Mouse (Mus musculus): ENCODE results near the gene Smim20. TPM values are rescaled to one million over a fixed set of nuclear protein-coding genes. Genes with fewer than 3 reads are reported as not detected.

The Smim20 gene
- polyA plus RNA-seq, 1 experiment from 2014 or later: 82.0 TPM

GRCm38 (mm10) chr5:53241109-53241508, 25.8 kb upstream of the Smim20 start:
- H3K27ac ChIP-seq: no peak overlapping the region
- H3K9me3 ChIP-seq (ENCODE audit: control insufficient read depth, low read length): no peaks in the 10 kb centered on the region
- H3K36me3 ChIP-seq (replicated peaks; ENCODE audit: control insufficient read depth, insufficient read depth): no peaks in the 10 kb centered on the region
- peaks cover 15% of the 10 kb centered on the region for H3K4me1 ChIP-seq (replicated peaks; ENCODE audit: control insufficient read depth, insufficient read depth, low read length)
- no peak overlapping the region for H3K4me3 ChIP-seq (replicated peaks; ENCODE audit: low read length)
- WGBS: 49% methylated on average over 2 of the region's 2 CpGs
- no peak for ATAC-seq (ENCODE audit: low FRiP score)
- no peaks in the 10 kb centered on the region for H3K27me3 ChIP-seq (ENCODE audit: control insufficient read depth, insufficient read depth, low read length)
- no peak overlapping the region for H3K4me2 ChIP-seq (replicated peaks)
- no peak for DNase-seq (ENCODE audit: low spot score)
- H3K9ac ChIP-seq: no peak overlapping the region

GRCm38 (mm10) chr5:53241963-53242362, 24.9 kb upstream of the Smim20 start:
- ATAC-seq (ENCODE audit: low FRiP score): no peak
- 56% methylated on average over 5 of the region's 5 CpGs for WGBS

GRCm38 (mm10) chr5:53242865-53243499, 23.9 kb upstream of the Smim20 start:
- Histone ChIP-seq H3K9me3 (ENCODE audit: control insufficient read depth, low read length) (no peaks in the 10 kb centered on the region), H3K27ac (no peak overlapping the region), H3K4me1 (replicated peaks; ENCODE audit: control insufficient read depth, insufficient read depth, low read length) (peaks cover 15% of the 10 kb centered on the region), H3K27me3 (ENCODE audit: control insufficient read depth, insufficient read depth, low read length) (no peaks in the 10 kb centered on the region), H3K9ac (no peak overlapping the region), H3K4me3 (replicated peaks; ENCODE audit: low read length) (no peak overlapping the region), H3K36me3 (replicated peaks; ENCODE audit: control insufficient read depth, insufficient read depth) (no peaks in the 10 kb centered on the region), H3K4me2 (replicated peaks) (no peak overlapping the region)
- WGBS: 87% methylated on average over 7 of the region's 7 CpGs
- ATAC-seq (ENCODE audit: low FRiP score) (no peak), DNase-seq (ENCODE audit: low spot score) (no peak)

More at GRCm38 (mm10) chr5:53241963-53242362, 24.9 kb upstream of the Smim20 start:
- Histone ChIP-seq H3K9me3 (ENCODE audit: control insufficient read depth, low read length) (no peaks in the 10 kb centered on the region), H3K9ac (no peak overlapping the region), H3K27me3 (ENCODE audit: control insufficient read depth, insufficient read depth, low read length) (no peaks in the 10 kb centered on the region), H3K4me3 (replicated peaks; ENCODE audit: low read length) (no peak overlapping the region), H3K4me1 (replicated peaks; ENCODE audit: control insufficient read depth, insufficient read depth, low read length) (peaks cover 15% of the 10 kb centered on the region), H3K27ac (no peak overlapping the region), H3K4me2 (replicated peaks) (no peak overlapping the region), H3K36me3 (replicated peaks; ENCODE audit: control insufficient read depth, insufficient read depth) (no peaks in the 10 kb centered on the region)
- DNase-seq (ENCODE audit: low spot score): no peak

GRCm38 (mm10) chr5:53243933-53244332, 22.9 kb upstream of the Smim20 start:
- Histone ChIP-seq H3K4me2 (replicated peaks) (no peak overlapping the region), H3K4me1 (replicated peaks; ENCODE audit: control insufficient read depth, insufficient read depth, low read length) (peaks cover 15% of the 10 kb centered on the region), H3K27ac (no peak overlapping the region), H3K9me3 (ENCODE audit: control insufficient read depth, low read length) (no peaks in the 10 kb centered on the region), H3K36me3 (replicated peaks; ENCODE audit: control insufficient read depth, insufficient read depth) (no peaks in the 10 kb centered on the region), H3K9ac (no peak overlapping the region), H3K27me3 (ENCODE audit: control insufficient read depth, insufficient read depth, low read length) (no peaks in the 10 kb centered on the region), H3K4me3 (replicated peaks; ENCODE audit: low read length) (no peak overlapping the region)
- DNase-seq (ENCODE audit: low spot score): no peak
- WGBS: 66% methylated on average over 10 of the region's 10 CpGs
- ATAC-seq (ENCODE audit: low FRiP score): no peak

GRCm38 (mm10) chr5:53248499-53248898, 18.4 kb upstream of the Smim20 start:
- WGBS: 20% methylated on average over 11 of the region's 11 CpGs
- Histone ChIP-seq H3K4me2 (replicated peaks) (no peak overlapping the region), H3K4me3 (replicated peaks; ENCODE audit: low read length) (no peak overlapping the region), H3K36me3 (replicated peaks; ENCODE audit: control insufficient read depth, insufficient read depth) (no peaks in the 10 kb centered on the region), H3K9ac (no peak overlapping the region), H3K27ac (no peak overlapping the region), H3K4me1 (replicated peaks; ENCODE audit: control insufficient read depth, insufficient read depth, low read length) (no peaks in the 10 kb centered on the region), H3K27me3 (ENCODE audit: control insufficient read depth, insufficient read depth, low read length) (no peaks in the 10 kb centered on the region; the same call in 1 of the 2 replicates), H3K9me3 (ENCODE audit: control insufficient read depth, low read length) (no peaks in the 10 kb centered on the region)
- ATAC-seq (ENCODE audit: low FRiP score): peak; percentile 44; the same call in 1 of the 2 replicates
- no peak for DNase-seq (ENCODE audit: low spot score)

- DNase-seq (ENCODE audit: low spot score) (no peak), ATAC-seq (ENCODE audit: low FRiP score) (peak; percentile 63; the same call in 1 of the 2 replicates)
Observed at GRCm38 (mm10) chr5:53249431-53250061, 17.3 kb upstream of the Smim20 start.

GRCm38 (mm10) chr5:53254154-53254553, 12.7 kb upstream of the Smim20 start:
- H3K27ac ChIP-seq: no peak overlapping the region
- WGBS: 82% methylated on average over 5 of the region's 5 CpGs
- H3K27me3 ChIP-seq (ENCODE audit: control insufficient read depth, insufficient read depth, low read length): peaks cover 8% of the 10 kb centered on the region; the same call in 1 of the 2 replicates
- no peak overlapping the region for H3K9ac ChIP-seq
- ATAC-seq (ENCODE audit: low FRiP score) (no peak), DNase-seq (ENCODE audit: low spot score) (no peak)
- no peaks in the 10 kb centered on the region for H3K36me3 ChIP-seq (replicated peaks; ENCODE audit: control insufficient read depth, insufficient read depth)
- no peaks in the 10 kb centered on the region for H3K9me3 ChIP-seq (ENCODE audit: control insufficient read depth, low read length)
- H3K4me1 ChIP-seq (replicated peaks; ENCODE audit: control insufficient read depth, insufficient read depth, low read length): peaks cover 8% of the 10 kb centered on the region
- no peak overlapping the region for H3K4me3 ChIP-seq (replicated peaks; ENCODE audit: low read length)
- H3K4me2 ChIP-seq (replicated peaks): no peak overlapping the region

More at GRCm38 (mm10) chr5:53249431-53250061, 17.3 kb upstream of the Smim20 start:
- Histone ChIP-seq H3K36me3 (replicated peaks; ENCODE audit: control insufficient read depth, insufficient read depth) (no peaks in the 10 kb centered on the region), H3K9ac (no peak overlapping the region), H3K27ac (no peak overlapping the region), H3K4me2 (replicated peaks) (no peak overlapping the region), H3K4me3 (replicated peaks; ENCODE audit: low read length) (no peak overlapping the region), H3K27me3 (ENCODE audit: control insufficient read depth, insufficient read depth, low read length) (no peaks in the 10 kb centered on the region; the same call in 1 of the 2 replicates), H3K9me3 (ENCODE audit: control insufficient read depth, low read length) (no peaks in the 10 kb centered on the region), H3K4me1 (replicated peaks; ENCODE audit: control insufficient read depth, insufficient read depth, low read length) (no peaks in the 10 kb centered on the region)
- WGBS: 56% methylated on average over 4 of the region's 4 CpGs

GRCm38 (mm10) chr5:53254821-53255220, 12.1 kb upstream of the Smim20 start:
- DNase-seq (ENCODE audit: low spot score): no peak
- WGBS: 76% methylated on average over 3 of the region's 3 CpGs
- Histone ChIP-seq H3K36me3 (replicated peaks; ENCODE audit: control insufficient read depth, insufficient read depth) (no peaks in the 10 kb centered on the region), H3K9me3 (ENCODE audit: control insufficient read depth, low read length) (no peaks in the 10 kb centered on the region), H3K4me2 (replicated peaks) (no peak overlapping the region), H3K9ac (no peak overlapping the region), H3K4me3 (replicated peaks; ENCODE audit: low read length) (no peak overlapping the region), H3K4me1 (replicated peaks; ENCODE audit: control insufficient read depth, insufficient read depth, low read length) (peaks cover 8% of the 10 kb centered on the region), H3K27ac (no peak overlapping the region), H3K27me3 (ENCODE audit: control insufficient read depth, insufficient read depth, low read length) (peaks cover 8% of the 10 kb centered on the region; the same call in 1 of the 2 replicates)
- no peak for ATAC-seq (ENCODE audit: low FRiP score)

GRCm38 (mm10) chr5:53258038-53258786, 8.7 kb upstream of the Smim20 start:
- Histone ChIP-seq H3K27me3 (ENCODE audit: control insufficient read depth, insufficient read depth, low read length) (peaks cover 8% of the 10 kb centered on the region; the same call in 1 of the 2 replicates), H3K36me3 (replicated peaks; ENCODE audit: control insufficient read depth, insufficient read depth) (no peaks in the 10 kb centered on the region), H3K4me1 (replicated peaks; ENCODE audit: control insufficient read depth, insufficient read depth, low read length) (peaks cover 8% of the 10 kb centered on the region), H3K9me3 (ENCODE audit: control insufficient read depth, low read length) (no peaks in the 10 kb centered on the region), H3K27ac (no peak overlapping the region), H3K4me2 (replicated peaks) (peak overlapping the region; percentile 60), H3K4me3 (replicated peaks; ENCODE audit: low read length) (peak overlapping the region; percentile 19), H3K9ac (peak overlapping the region; percentile 37)
- 4% methylated on average over 29 of the region's 29 CpGs for WGBS
- ATAC-seq (ENCODE audit: low FRiP score) (peak; percentile 46), DNase-seq (ENCODE audit: low spot score) (no peak)
